Comparison of ENCODE assay signal across 8 mouse cellular contexts in the genomic region with DNA sequence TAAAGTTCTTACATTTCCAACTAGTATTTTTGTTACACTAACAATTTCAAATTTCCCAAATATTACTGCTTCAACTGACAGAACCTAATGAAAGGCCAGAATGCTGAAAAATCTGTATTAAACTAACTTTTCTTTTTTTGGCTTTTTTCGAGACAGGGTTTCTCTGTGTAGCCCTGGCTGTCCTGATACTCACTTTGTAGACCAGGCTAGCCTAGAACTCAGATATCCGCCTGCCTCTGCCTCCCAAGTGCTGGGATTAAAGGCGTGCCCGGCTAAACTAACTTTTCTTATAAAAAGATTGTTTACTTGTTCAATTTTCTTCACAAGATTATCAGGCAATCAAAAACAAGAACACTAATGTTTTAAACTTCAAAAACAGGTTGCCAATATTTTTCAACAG. TPM values are rescaled to one million over a fixed set of nuclear protein-coding genes. Genes with fewer than 3 reads are reported as not detected.
A peak's percentile ranks its signal among the peaks of the same experiment; 100 is the strongest.
DNase-seq lines count a peak whose midpoint lies in the region; ATAC-seq and TF ChIP-seq lines count a peak whose summit lies in the region.

No protein-coding gene starts in this region.

- H3ac ChIP-seq in myocyte (ENCODE audit: control insufficient read depth, insufficient read length): peak overlapping the region; percentile 55

- peak overlapping the region; percentile 85 for H3K9ac ChIP-seq in kidney, embryonic 15.5 days
- no peak overlapping the region; the same call in 1 of the 2 replicates for H3K9ac ChIP-seq in embryonic facial prominence, embryonic 11.5 days (replicated peaks; ENCODE audit: low read length)
- peak overlapping the region; percentile 85 for H3K9ac ChIP-seq in intestine, embryonic 14.5 days (ENCODE audit: low read length)

- no peaks in the 10 kb centered on the region for H3K9me3 ChIP-seq in kidney, embryonic 15.5 days (replicated peaks)
- no peaks in the 10 kb centered on the region for H3K9me3 ChIP-seq in embryonic facial prominence, embryonic 11.5 days (replicated peaks; ENCODE audit: control insufficient read depth, low read length)
- no peaks in the 10 kb centered on the region for H3K9me3 ChIP-seq in intestine, embryonic 14.5 days (ENCODE audit: control insufficient read depth, low read length)

- WGBS in kidney, embryonic 15.5 days: 34% methylated on average over 4 of the region's 4 CpGs
- 57% methylated on average over 4 of the region's 4 CpGs for WGBS in embryonic facial prominence, embryonic 11.5 days
- 43% methylated on average over 4 of the region's 4 CpGs for WGBS in intestine, embryonic 14.5 days

- peak overlapping the region; percentile 66 for H3K4me2 ChIP-seq in kidney, embryonic 15.5 days
- peak overlapping the region; percentile 42 for H3K4me2 ChIP-seq in embryonic facial prominence, embryonic 11.5 days (ENCODE audit: low read depth, low read length)
- H3K4me2 ChIP-seq in intestine, embryonic 14.5 days (ENCODE audit: low read length): peak overlapping the region; percentile 69
- H3K4me2 ChIP-seq in myocyte (ENCODE audit: low read depth): peak overlapping the region; percentile 83

- no peak for DNase-seq in kidney, adult 9 months
- no peak for DNase-seq in embryonic facial prominence, embryonic 11.5 days (ENCODE audit: low spot score)
- DNase-seq in intestine, embryonic 14.5 days (ENCODE audit: low spot score): no peak
- no peak for DNase-seq in cerebellum, postnatal 10 days
- no peak for DNase-seq in ovary, postnatal 14 days (ENCODE audit: low spot score)
- no peak for DNase-seq in layer of hippocampus, adult 11-12 months (ENCODE audit: low spot score)

- peak overlapping the region; percentile 95 for H3K4me3 ChIP-seq in kidney, embryonic 15.5 days (replicated peaks)
- H3K4me3 ChIP-seq in embryonic facial prominence, embryonic 11.5 days (ENCODE audit: low read depth, low read length): peak overlapping the region; percentile 94
- peak overlapping the region; percentile 94 for H3K4me3 ChIP-seq in intestine, embryonic 14.5 days (ENCODE audit: low read depth, low read length)
- H3K4me3 ChIP-seq in myocyte: peak overlapping the region; percentile 62

- peaks cover 36% of the 10 kb centered on the region for H3K4me1 ChIP-seq in kidney, embryonic 15.5 days
- H3K4me1 ChIP-seq in embryonic facial prominence, embryonic 11.5 days (ENCODE audit: control insufficient read depth, insufficient read depth, low read length): peaks cover 3% of the 10 kb centered on the region; the same call in 1 of the 2 replicates
- H3K4me1 ChIP-seq in intestine, embryonic 14.5 days (replicated peaks; ENCODE audit: control insufficient read depth, insufficient read depth, low read length): peaks cover 32% of the 10 kb centered on the region

- H3K27me3 ChIP-seq in kidney, embryonic 15.5 days: no peaks in the 10 kb centered on the region
- H3K27me3 ChIP-seq in embryonic facial prominence, embryonic 11.5 days (ENCODE audit: control insufficient read depth, insufficient read depth, low read length): no peaks in the 10 kb centered on the region
- H3K27me3 ChIP-seq in intestine, embryonic 14.5 days (replicated peaks; ENCODE audit: control insufficient read depth, insufficient read depth, low read length): no peaks in the 10 kb centered on the region
- no peaks in the 10 kb centered on the region for H3K27me3 ChIP-seq in myocyte (ENCODE audit: control insufficient read depth, insufficient read depth, insufficient read length)

- H3K79me2 ChIP-seq in myocyte (ENCODE audit: control insufficient read depth, insufficient read depth): peaks cover 56% of the 10 kb centered on the region

- no peak for TF ChIP-seq POLR2A in myocyte (IDR thresholded peaks at IDR 0.05; ENCODE audit: insufficient read length, low read depth)

- peak overlapping the region; percentile 97; the same call in 1 of the 2 replicates for H3K27ac ChIP-seq in kidney, embryonic 15.5 days
- no peak overlapping the region for H3K27ac ChIP-seq in embryonic facial prominence, embryonic 11.5 days (replicated peaks; ENCODE audit: low read depth, low read length)
- H3K27ac ChIP-seq in intestine, embryonic 14.5 days (ENCODE audit: low read depth): peak overlapping the region; percentile 94; the same call in 1 of the 2 replicates

- no peak for ATAC-seq in kidney, embryonic 15.5 days (replicated peaks; ENCODE audit: low FRiP score)
- ATAC-seq in embryonic facial prominence, embryonic 11.5 days (replicated peaks; ENCODE audit: insufficient number of reproducible peaks, low FRiP score, low TSS enrichment, low read depth): no peak
- no peak for ATAC-seq in intestine, embryonic 14.5 days (replicated peaks; ENCODE audit: low FRiP score, low TSS enrichment, low read depth)

- H3K36me3 ChIP-seq in kidney, embryonic 15.5 days: 0 out of 2 replicates have a peak, but pooled peaks cover 4% of the 10 kb centered on the region
- H3K36me3 ChIP-seq in embryonic facial prominence, embryonic 11.5 days (replicated peaks; ENCODE audit: control insufficient read depth, insufficient read depth, low read depth, low read length): no peaks in the 10 kb centered on the region
- no peaks in the 10 kb centered on the region for H3K36me3 ChIP-seq in intestine, embryonic 14.5 days (ENCODE audit: control insufficient read depth, insufficient read depth, low read length)
- no peaks in the 10 kb centered on the region for H3K36me3 ChIP-seq in myocyte (ENCODE audit: control insufficient read depth, insufficient read depth)

TF ChIP-seq in myocyte, 11 proteins besides CTCF, POLR2A, EP300 and RAD21:
- TF ChIP-seq MYOG (IDR thresholded peaks at IDR 0.05; ENCODE audit: control insufficient read depth in 1 of 3, insufficient read depth in 1 of 3, insufficient read length in 2 of 3, low read depth in 2 of 3) (no peak), TCF12 (IDR thresholded peaks at IDR 0.05; ENCODE audit: insufficient read depth, poor library complexity, severe bottlenecking) (no peak), MAX (IDR thresholded peaks at IDR 0.05; ENCODE audit: low read depth) (no peak), E2F4 (IDR thresholded peaks at IDR 0.05; ENCODE audit: insufficient read depth) (no peak), MYOD1 (IDR thresholded peaks at IDR 0.05; ENCODE audit: control insufficient read depth in 1 of 3, insufficient read length in 2 of 3, low read depth in 2 of 3) (no peak), TCF3 (IDR thresholded peaks at IDR 0.05; ENCODE audit: insufficient read length, low read depth) (no peak), CEBPB (IDR thresholded peaks at IDR 0.05; ENCODE audit: insufficient read depth, poor library complexity, severe bottlenecking) (no peak), USF1 (IDR thresholded peaks at IDR 0.05; ENCODE audit: low read depth) (no peak)

RNA-seq across cellular contexts. Expression of gene A830005F24Rik, which starts 31.5 kb away (rescaled TPM):
- 1.2 and 1.5 TPM in 2 replicates for polyA plus RNA-seq in kidney, embryonic 15.5 days (2015; fragmentation: Nextera tagmentation; extraction: Ambion mirVana)
- 2.2 and 2.9 TPM in 2 replicates for polyA plus RNA-seq in embryonic facial prominence, embryonic 11.5 days (2014; fragmentation: Nextera tagmentation; extraction: Ambion mirVana)
- 0.79 and 1.1 TPM in 2 replicates for polyA plus RNA-seq in intestine, embryonic 14.5 days (2014; fragmentation: Nextera tagmentation; extraction: Ambion mirVana)
- polyA plus RNA-seq in myocyte (2012; fragmentation: generic; extraction: Trizol): 0.49 TPM

RNA-seq across cellular contexts. Expression of gene Zfp169, which starts 31.6 kb away (rescaled TPM):
- polyA plus RNA-seq in kidney, embryonic 15.5 days (2015; fragmentation: Nextera tagmentation; extraction: Ambion mirVana): 3.5 and 3.9 TPM in 2 replicates
- polyA plus RNA-seq in embryonic facial prominence, embryonic 11.5 days (2014; fragmentation: Nextera tagmentation; extraction: Ambion mirVana): 7.3 and 8.4 TPM in 2 replicates
- polyA plus RNA-seq in intestine, embryonic 14.5 days (2014; fragmentation: Nextera tagmentation; extraction: Ambion mirVana): 6.2 and 6.6 TPM in 2 replicates
- polyA plus RNA-seq in myocyte (2012; fragmentation: generic; extraction: Trizol): 1.6 TPM
